Mouse (Mus musculus) small intestine, adult 2 months (tissue): ENCODE results near the gene Ap1ar. TPM values are rescaled to one million over a fixed set of nuclear protein-coding genes. Genes with fewer than 3 reads are reported as not detected.

Experiments used
- H3K27ac ChIP-seq: fragments of 200-500 bp; 2 replicates; pipeline ENCODE4 v1.5.1; 2012; ENCODE audit warnings: low read depth, low read length, control low read depth, inconsistent platforms; ENCODE audit not compliant: insufficient read depth
- H3K27me3 ChIP-seq: fragments of 200-500 bp; 2 replicates; pipeline ENCODE4 v1.6.1; 2012; ENCODE audit warnings: mild to moderate bottlenecking, moderate library complexity, low read length, inconsistent platforms; ENCODE audit not compliant: control insufficient read depth, insufficient read depth
- H3K36me3 ChIP-seq: fragments of 200-500 bp; 2 replicates; pipeline ENCODE4 v1.6.1; 2012; ENCODE audit warnings: mild to moderate bottlenecking, low read length, control low read depth, inconsistent platforms; ENCODE audit not compliant: control insufficient read depth, insufficient read depth
- H3K4me1 ChIP-seq: fragments of 200-500 bp; 2 replicates; pipeline ENCODE4 v1.6.1; 2012; ENCODE audit warnings: low read length, inconsistent platforms, mixed read lengths; ENCODE audit not compliant: control insufficient read depth, insufficient read depth, insufficient read length
- H3K4me3 ChIP-seq: fragments of 200-500 bp; 2 replicates; pipeline ENCODE4 v1.5.1; 2012; ENCODE audit warnings: low read depth, mild to moderate bottlenecking, control low read depth, inconsistent platforms, low read length, moderate library complexity
- CTCF ChIP-seq: fragments of 200-500 bp; IDR thresholded peaks from 2 replicates; pipeline ENCODE4 v1.5.1; 2012; ENCODE audit warnings: low read depth, mild to moderate bottlenecking, control low read depth, inconsistent platforms, low read length, moderate library complexity, mixed read lengths; ENCODE audit not compliant: insufficient replicate concordance, insufficient read length; ENCODE audit errors: extremely low read depth
- POLR2A ChIP-seq: fragments of 200-500 bp; IDR thresholded peaks from 2 replicates; pipeline ENCODE4 v1.6.1; 2012; ENCODE audit warnings: low read depth, mild to moderate bottlenecking, control low read depth, inconsistent platforms, low read length, moderate library complexity
- WGBS: fragments of 180-500 bp; shearing (Covaris S2); methylation state at CpG from one replicate; pipeline ENCODE4 v1.1.7; 2018; 5-methylcytosine and 5-hydroxymethylcytosine counted together
- polyA plus RNA-seq: library from polyadenylated mRNA; depleted of rRNA; stranded (reverse); fragments of >200 nt; gene quantifications from 2 replicates; pipeline ENCODE4 v1.2.3, GENCODE M21; 2012

Gene Ap1ar
- polyA plus RNA-seq, 1 experiment: 38.8 TPM

DNA sequence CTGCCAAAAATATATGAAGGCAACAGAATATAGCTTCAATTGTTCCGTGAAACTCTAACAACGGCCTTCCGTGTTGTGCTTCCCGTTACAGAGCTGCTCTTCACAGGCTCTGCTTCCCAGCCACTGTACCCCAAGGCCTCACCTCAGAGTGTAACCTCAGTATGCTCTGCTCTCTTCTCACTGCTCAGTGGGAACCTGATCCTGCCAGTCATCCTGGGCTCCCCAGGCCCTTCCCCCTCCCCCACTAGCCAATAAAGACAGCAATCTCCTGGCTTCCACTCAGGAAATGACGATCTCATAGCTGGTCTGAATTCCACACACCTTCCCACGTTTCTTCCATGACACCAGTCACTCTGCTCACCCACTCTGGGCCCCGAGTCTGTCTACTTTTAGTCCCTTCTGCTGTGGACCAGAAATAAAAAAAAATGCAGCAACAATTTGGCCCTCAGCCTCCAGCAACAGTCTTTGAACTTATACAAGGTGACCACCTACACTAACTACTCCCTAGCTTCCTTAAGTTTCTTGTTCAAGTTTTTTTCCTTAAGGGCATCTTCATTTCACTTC, 20.1 kb downstream of the Ap1ar start:
- H3K4me1 ChIP-seq: peaks cover 2% of the 10 kb centered on the region; the same call in 1 of the 2 replicates

DNA sequence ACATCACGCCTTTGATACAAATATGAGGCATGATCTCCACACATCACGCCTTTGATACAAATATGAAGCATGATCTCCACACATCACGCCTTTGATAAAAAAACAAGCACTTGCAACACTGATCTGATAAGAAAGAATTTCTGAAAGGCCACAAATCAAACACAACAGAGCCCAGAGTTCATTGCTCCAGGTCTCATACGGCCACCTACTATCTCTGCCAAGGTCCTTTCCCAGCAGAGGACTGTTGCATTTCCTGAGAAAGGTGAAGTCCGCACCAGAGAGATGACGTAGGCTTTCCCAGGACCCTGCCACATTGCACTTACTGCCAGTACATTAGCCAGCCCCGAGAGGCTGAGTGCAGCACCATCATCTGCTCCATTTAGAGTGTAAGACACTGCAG, 28.2 kb downstream of the Ap1ar start:
- no peak overlapping the region for H3K4me3 ChIP-seq
- 81% methylated on average over 7 of the region's 7 CpGs for WGBS
- TF ChIP-seq POLR2A (no peak), CTCF (no peak)
- no peak overlapping the region for H3K27ac ChIP-seq
- no peaks in the 10 kb centered on the region for H3K27me3 ChIP-seq
- H3K36me3 ChIP-seq: peaks cover 53% of the 10 kb centered on the region
- H3K4me1 ChIP-seq: no peaks in the 10 kb centered on the region

More for the DNA sequence above, 20.1 kb downstream of the Ap1ar start:
- Histone ChIP-seq H3K27me3 (no peaks in the 10 kb centered on the region), H3K27ac (no peak overlapping the region), H3K4me3 (no peak overlapping the region), H3K36me3 (peaks cover 35% of the 10 kb centered on the region)
- WGBS: 84% methylated on average over 7 of the region's 7 CpGs
- TF ChIP-seq POLR2A (no peak), CTCF (no peak)

DNA sequence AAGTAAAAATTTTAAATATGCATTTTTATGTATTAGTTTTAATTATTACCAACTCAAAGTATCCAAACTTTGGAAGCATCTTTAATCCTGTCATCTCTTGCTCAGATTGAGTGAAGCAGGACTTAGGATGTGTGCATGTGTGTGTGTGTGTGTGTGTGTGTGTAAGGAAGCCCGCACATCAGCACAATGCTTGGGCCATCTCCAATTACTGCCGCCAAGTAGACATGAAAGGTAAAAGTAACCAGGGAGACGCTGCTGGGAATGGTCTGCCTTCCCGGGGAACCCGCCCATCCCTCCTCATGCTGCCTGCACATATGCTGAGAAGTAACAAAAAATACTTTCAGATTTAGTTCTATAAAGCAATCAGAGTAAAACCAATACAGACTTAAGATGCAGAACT, 29.5 kb downstream of the Ap1ar start:
- no peak overlapping the region for H3K4me3 ChIP-seq
- H3K36me3 ChIP-seq: peaks cover 47% of the 10 kb centered on the region
- H3K27ac ChIP-seq: no peak overlapping the region
- H3K4me1 ChIP-seq: 0 out of 2 replicates have a peak, but pooled peaks cover 2% of the 10 kb centered on the region
- WGBS: 81% methylated on average over 5 of the region's 5 CpGs
- H3K27me3 ChIP-seq: no peaks in the 10 kb centered on the region
- TF ChIP-seq POLR2A (no peak), CTCF (no peak)

DNA sequence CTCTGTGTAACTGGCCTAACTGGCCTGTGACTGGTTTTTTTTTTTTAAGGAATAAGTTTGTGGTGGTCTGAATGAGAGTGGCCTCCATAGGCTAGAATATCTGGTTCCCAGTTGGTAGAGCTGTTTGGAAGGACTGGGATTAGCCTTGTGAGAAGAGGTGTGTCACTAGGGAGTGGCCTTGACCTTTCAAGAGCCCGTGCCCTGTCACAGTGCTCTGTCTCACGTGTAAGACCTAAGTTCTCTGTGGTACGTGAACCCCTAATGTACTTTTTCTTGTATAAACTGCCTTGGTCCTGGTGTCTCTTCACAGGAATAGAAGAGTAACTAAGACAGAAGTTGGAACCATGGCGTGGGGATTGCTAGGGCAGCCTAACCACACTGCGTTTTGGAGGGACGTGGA, 31.3 kb downstream of the Ap1ar start:
- no peak for TF ChIP-seq CTCF
- TF ChIP-seq POLR2A: no peak
- H3K36me3 ChIP-seq: peaks cover 37% of the 10 kb centered on the region

DNA sequence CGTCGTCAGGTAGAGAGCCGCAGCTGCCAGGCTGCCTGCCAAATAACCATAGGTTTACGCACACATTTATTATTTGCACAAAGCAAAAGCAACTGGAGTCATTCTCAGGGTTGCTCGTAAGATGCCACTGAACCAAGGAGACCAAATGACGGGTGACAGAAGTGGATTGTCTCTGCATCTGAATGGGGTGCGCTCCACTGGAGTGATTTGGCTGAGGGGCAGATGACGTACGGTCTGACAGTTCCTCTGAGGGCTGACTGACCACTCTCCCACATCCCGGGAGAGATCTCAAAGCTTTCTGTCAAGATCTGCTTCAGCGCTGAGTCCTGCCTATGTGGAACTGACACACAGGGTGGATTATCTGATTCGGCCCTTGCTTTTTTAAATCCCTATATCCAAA, 32.3 kb downstream of the Ap1ar start:
- H3K27ac ChIP-seq: no peak overlapping the region
- peaks cover 31% of the 10 kb centered on the region for H3K36me3 ChIP-seq
- no peaks in the 10 kb centered on the region for H3K27me3 ChIP-seq
- TF ChIP-seq POLR2A (no peak), CTCF (no peak)
- H3K4me3 ChIP-seq: no peak overlapping the region
- H3K4me1 ChIP-seq: 0 out of 2 replicates have a peak, but pooled peaks cover 2% of the 10 kb centered on the region
- 56% methylated on average over 12 of the region's 12 CpGs for WGBS

More for the DNA sequence above, 31.3 kb downstream of the Ap1ar start:
- Histone ChIP-seq H3K4me1 (0 out of 2 replicates have a peak, but pooled peaks cover 2% of the 10 kb centered on the region), H3K4me3 (no peak overlapping the region), H3K27me3 (no peaks in the 10 kb centered on the region), H3K27ac (no peak overlapping the region)
- WGBS: 82% methylated on average over 6 of the region's 6 CpGs

DNA sequence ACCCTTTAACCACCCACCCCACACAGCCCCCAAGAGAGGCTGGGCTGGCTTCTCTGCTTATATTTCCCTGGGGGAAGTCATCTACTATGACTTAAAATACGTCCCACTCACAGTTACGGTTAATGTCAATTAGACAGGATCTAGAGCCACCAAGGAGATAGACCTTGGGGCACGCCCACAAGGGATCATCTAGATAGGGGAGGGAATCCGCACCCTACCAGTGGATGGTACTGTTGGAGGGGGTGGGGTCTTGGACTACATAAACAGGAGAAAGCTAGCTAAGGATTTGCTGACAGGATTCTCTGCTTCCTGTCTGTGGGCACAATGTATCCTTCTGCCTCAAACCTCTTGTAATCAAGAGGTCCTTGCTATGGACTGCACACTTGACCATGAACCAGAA, 32.9 kb downstream of the Ap1ar start:
- TF ChIP-seq CTCF (no peak), POLR2A (no peak)
- H3K27ac ChIP-seq: no peak overlapping the region
- WGBS: 85% methylated on average over 4 of the region's 4 CpGs
- H3K4me3 ChIP-seq: no peak overlapping the region
- peaks cover 27% of the 10 kb centered on the region for H3K36me3 ChIP-seq
- 0 out of 2 replicates have a peak, but pooled peaks cover 2% of the 10 kb centered on the region for H3K4me1 ChIP-seq
- no peaks in the 10 kb centered on the region for H3K27me3 ChIP-seq

DNA sequence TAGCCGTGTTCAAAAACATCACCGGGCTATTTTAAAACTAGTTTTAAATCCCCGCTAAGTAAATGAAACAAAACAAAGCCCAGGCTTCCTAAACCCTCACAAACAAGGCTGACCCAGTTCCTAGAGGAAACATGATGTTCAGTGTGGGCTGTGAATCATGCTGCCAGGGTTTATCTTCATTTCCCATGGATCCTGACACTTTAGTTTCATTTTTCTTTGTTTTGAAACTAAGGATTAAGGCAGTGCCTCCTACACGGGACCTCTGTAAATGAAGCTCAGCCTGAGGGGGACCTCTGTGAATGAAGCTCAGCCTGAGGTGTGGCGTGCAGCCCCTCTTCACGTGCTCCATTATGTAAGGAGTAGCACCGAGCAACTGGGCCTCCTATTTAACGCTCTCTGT, 34.5 kb downstream of the Ap1ar start:
- TF ChIP-seq CTCF (no peak), POLR2A (no peak)
- peaks cover 22% of the 10 kb centered on the region for H3K36me3 ChIP-seq
- 0 out of 2 replicates have a peak, but pooled peaks cover 2% of the 10 kb centered on the region for H3K4me1 ChIP-seq
- H3K27ac ChIP-seq: no peak overlapping the region
- no peaks in the 10 kb centered on the region for H3K27me3 ChIP-seq
- WGBS: 62% methylated on average over 8 of the region's 8 CpGs
- no peak overlapping the region for H3K4me3 ChIP-seq
